Mouse (Mus musculus) frontal cortex, adult 2 months (tissue): Measurements from ENCODE around the gene Sirpb1c. TPM values are rescaled to one million over a fixed set of nuclear protein-coding genes. Genes with fewer than 3 reads are reported as not detected.
"Not testable (repeated sequence)": the region's sequence is repeated elsewhere in the genome, so short reads cannot be mapped to it uniquely, and the experiment has no call there.

ENCODE experiments used
- DNase-seq, 2 experiments: peaks; one replicate each; pipeline ENCODE4 v3.0.0; 2022; ENCODE audit warnings: low spot score in 1 of 2; ENCODE audit errors: extremely low spot score in 1 of 2
- polyA plus RNA-seq: library from polyadenylated mRNA; depleted of rRNA; stranded (reverse); fragments of >200 nt; gene quantifications from 2 replicates; pipeline ENCODE4 v1.2.3, GENCODE M21; 2012; rRNA removed

Sirpb1c gene
- not detected in 2 replicates for polyA plus RNA-seq

GRCm38 (mm10) chr3:15848280-15848679, at the start of gene Sirpb1c:
TSS of gene Sirpb1c (minus strand) at chr3:15848528.
- DNase-seq, result not testable (repeated sequence)

- DNase-seq, result no peak
Measured at GRCm38 (mm10) chr3:15886380-15886779, 38.1 kb upstream of the Sirpb1c start.

- DNase-seq, result not testable (repeated sequence)
Measured at GRCm38 (mm10) chr3:15855773-15856172, 7.4 kb upstream of the Sirpb1c start.

- no peak for DNase-seq
Measured at GRCm38 (mm10) chr3:15849922-15850321, 1.6 kb upstream of the Sirpb1c start.

GRCm38 (mm10) chr3:15847332-15848047, 838 bp downstream of the Sirpb1c start:
- DNase-seq, result no peak

GRCm38 (mm10) chr3:15773642-15774041, 74.7 kb downstream of the Sirpb1c start:
- not testable (repeated sequence) for DNase-seq

Other genes with a start within 250 kb of the Sirpb1c start
- not detected in 2 replicates for gene Gm5150, start 157.9 kb upstream of the Sirpb1c start, polyA plus RNA-seq